Mouse (Mus musculus) Patski (cell line): Measurements from ENCODE around the gene Rabgap1l. TPM values are rescaled to one million over a fixed set of nuclear protein-coding genes. Genes with fewer than 3 reads are reported as not detected.
"Not testable (repeated sequence)": the region's sequence is repeated elsewhere in the genome, so short reads cannot be mapped to it uniquely, and the experiment has no call there.

Experiments
- ATAC-seq: fragments of 100-300 bp; one replicate; pipeline ENCODE4 v1.8.0; 2021
- CTCF ChIA-PET: fragments of 350-600 bp; sonication (Branson Sonifier 250); formaldehyde crosslinking; loops from one replicate; lab custom pipeline; 2022; ENCODE audit warnings: inconsistent platforms; lab: Charles Lee
- POLR2A ChIA-PET: fragments of 350-600 bp; sonication (Branson Sonifier 250); formaldehyde crosslinking; loops from one replicate; lab custom pipeline; 2022; ENCODE audit warnings: antibody characterized with exemption, inconsistent platforms; lab: Charles Lee
- DNase-seq: peaks from one replicate; pipeline ENCODE4 v3.0.0-alpha.2; 2011; ENCODE audit warnings: low read depth, low spot score
- H3K27me3 ChIP-seq: fragments of 371-371 bp; one replicate; pipeline ENCODE4 v1.5.1; 2021
- CTCF ChIP-seq: fragments of 100-300 bp; IDR thresholded peaks from one replicate; pipeline ENCODE4 v1.5.1; 2021
- in situ Hi-C: fragments of 300-500 bp; cut with MboI; formaldehyde crosslinking; loops from 3 replicates; pipeline ENCODE4 v1.11.1; 2018; ENCODE audit warnings: low pct_unique_long_range_greater_than_20kb, mixed read lengths
- polyA plus RNA-seq: library from polyadenylated mRNA; unstranded; gene quantifications from one replicate; pipeline ENCODE4 v1.2.3, GENCODE M21; 2021

Rabgap1l gene
- polyA plus RNA-seq, 1 experiment from 2014 or later = 37.6 TPM

DNA sequence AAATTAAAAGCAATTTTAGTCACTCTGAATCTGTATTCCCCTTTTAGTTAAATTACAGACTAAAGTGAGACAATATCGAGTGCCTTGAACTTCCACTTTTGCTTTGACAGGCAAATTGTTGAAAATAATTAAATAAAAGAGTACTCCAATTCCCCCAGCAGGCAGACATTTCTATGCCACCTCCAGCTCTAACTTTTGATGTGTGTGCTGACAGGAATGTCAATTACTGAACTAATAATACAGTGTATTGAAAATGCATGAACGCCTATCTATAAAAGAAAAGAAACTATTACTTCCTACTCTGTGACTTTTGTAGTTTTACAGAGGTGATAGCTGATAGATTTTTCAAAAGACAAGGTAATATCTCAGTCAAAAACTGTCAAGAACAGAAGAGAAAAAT lies 118.2 kb downstream of the Rabgap1l start:
- DNase-seq = no peak
- no peak for ATAC-seq
- in situ Hi-C loops = no loop called here
- ChIA-PET CTCF (no interaction called here), POLR2A (no interaction called here)
- H3K27me3 ChIP-seq = no peaks in the 10 kb centered on the region
- TF ChIP-seq CTCF = no peak

DNA sequence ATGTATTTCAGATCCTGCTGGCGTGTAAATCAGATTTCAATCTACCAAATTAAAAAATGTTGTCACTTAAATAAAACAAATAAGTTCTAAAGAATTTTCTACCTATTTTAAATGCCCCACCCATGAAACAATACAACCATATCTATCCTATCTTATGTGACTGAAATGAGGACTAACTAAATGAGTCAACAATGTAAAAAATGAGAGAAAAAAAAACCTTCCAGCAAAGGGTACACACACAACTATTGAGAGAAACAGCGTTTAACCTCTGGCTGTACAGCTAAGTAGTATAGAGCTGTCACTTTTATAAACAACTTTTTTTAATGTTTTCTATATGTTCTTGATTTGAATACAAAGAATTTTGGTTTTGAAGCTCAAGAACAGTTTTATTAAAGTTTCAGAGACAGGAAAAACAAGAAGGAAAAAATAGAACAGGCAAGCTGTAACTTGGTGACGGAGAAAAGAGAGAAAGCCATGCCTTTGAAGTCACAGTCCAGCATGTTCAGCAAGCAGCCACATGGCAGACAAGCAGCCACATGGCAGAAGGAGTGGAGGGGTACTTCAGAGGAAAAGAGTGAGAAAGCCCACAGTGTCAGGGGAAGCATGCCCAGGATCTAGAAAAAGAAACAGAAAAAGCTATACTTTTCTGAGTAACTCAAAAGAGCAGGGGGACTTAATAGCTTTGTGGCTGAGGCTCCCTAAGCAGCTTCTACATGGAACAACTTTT lies 120.8 kb downstream of the Rabgap1l start:
- ChIA-PET POLR2A (no interaction called here), CTCF (interaction anchor here (1.1 to 1.6 kb wide), 4 partner anchors 17 to 45 kb away, joined by 3 to 7 read pairs (median 4); no protein-coding TSS in a partner anchor)
- no peak for ATAC-seq

GRCm38 (mm10) chr1:160655806-160656470 lies 137.1 kb downstream of the Rabgap1l start:
- in situ Hi-C loops = no loop called here
- no peak for ATAC-seq
- POLR2A ChIA-PET = interaction anchor here (0.6 kb wide), 2 partner anchors 10 to 200 kb away, joined by 3 read pairs; no protein-coding TSS in a partner anchor

More for the DNA sequence above, 120.8 kb downstream of the Rabgap1l start:
- no peak for TF ChIP-seq CTCF
- in situ Hi-C loops = no loop called here
- H3K27me3 ChIP-seq = no peaks in the 10 kb centered on the region
- no peak for DNase-seq

GRCm38 (mm10) chr1:160651691-160652090 lies 141.3 kb downstream of the Rabgap1l start:
- ChIA-PET POLR2A (no interaction called here), CTCF (no interaction called here)
- DNase-seq (no peak), ATAC-seq (peak; percentile 60)
- no peaks in the 10 kb centered on the region for H3K27me3 ChIP-seq
- in situ Hi-C loops = no loop called here
- TF ChIP-seq CTCF = no peak

More at GRCm38 (mm10) chr1:160655806-160656470, 137.1 kb downstream of the Rabgap1l start:
- no peak for TF ChIP-seq CTCF
- CTCF ChIA-PET = interaction anchor here (2.1 kb wide), 1 partner anchor 17 kb away, joined by 7 read pairs; no protein-coding TSS in a partner anchor
- no peak for DNase-seq
- H3K27me3 ChIP-seq = no peaks in the 10 kb centered on the region

DNA sequence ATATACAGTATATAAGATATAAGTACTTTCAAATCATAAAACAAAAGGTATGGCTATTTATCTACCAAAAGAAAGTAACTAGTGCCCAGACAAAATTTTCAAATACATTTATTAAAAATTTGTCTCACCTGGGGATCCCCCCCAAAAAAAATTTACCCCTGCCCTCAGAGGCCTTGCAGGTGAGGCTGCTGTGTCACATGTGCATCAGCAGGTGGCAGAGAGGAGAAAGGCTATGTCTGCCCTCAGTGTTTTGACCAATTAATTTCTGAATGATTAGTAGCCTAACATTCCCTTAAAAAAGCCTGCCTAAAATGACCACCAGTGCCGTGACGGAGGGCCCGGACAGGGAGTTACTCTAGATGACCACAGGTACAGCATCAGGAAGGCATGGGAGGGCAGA lies 147.6 kb downstream of the Rabgap1l start:
- CTCF ChIA-PET = interaction anchor here (1.3 kb wide), 1 partner anchor 12 kb away, joined by 5 read pairs; no protein-coding TSS in a partner anchor
- in situ Hi-C loops = no loop called here
- H3K27me3 ChIP-seq = no peaks in the 10 kb centered on the region
- POLR2A ChIA-PET = no interaction called here
- TF ChIP-seq CTCF = peak; percentile 25
- ATAC-seq = no peak
- no peak for DNase-seq

- in situ Hi-C loops = no loop called here
- CTCF ChIA-PET = interaction anchor here (1.2 to 1.6 kb wide), 3 partner anchors 9 to 18 kb away, joined by 3 to 5 read pairs (median 3); no protein-coding TSS in a partner anchor
- POLR2A ChIA-PET = no interaction called here
- TF ChIP-seq CTCF = no peak
- no peaks in the 10 kb centered on the region for H3K27me3 ChIP-seq
- DNase-seq (no peak), ATAC-seq (no peak)
These were observed 164.6 kb downstream of the Rabgap1l start for GRCm38 (mm10) chr1:160628213-160628932.

GRCm38 (mm10) chr1:160624354-160625120 lies 168.5 kb downstream of the Rabgap1l start:
- DNase-seq, POLR2A ChIA-PET, CTCF ChIA-PET, ATAC-seq, in situ Hi-C loops, H3K27me3 ChIP-seq: not testable (repeated sequence)

DNA sequence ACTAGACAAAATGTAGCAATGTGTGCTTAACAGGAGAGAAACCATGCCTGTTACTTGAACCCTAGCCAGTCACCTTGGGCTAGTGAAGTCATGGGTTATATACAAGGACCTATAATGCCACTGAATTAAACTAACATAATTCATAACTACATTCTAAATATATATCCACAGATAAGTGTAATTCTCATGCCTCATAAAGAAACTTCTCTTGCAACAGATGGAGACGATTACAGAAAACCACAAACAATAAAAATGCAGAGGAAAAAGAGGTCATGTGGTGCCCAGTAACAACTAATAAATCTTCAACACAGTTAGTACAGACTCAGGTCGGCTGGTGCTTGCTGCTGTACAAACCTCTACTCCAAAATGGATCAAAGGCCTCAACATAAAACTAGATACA lies 174.8 kb downstream of the Rabgap1l start:
- POLR2A ChIA-PET = no interaction called here
- no peaks in the 10 kb centered on the region for H3K27me3 ChIP-seq
- TF ChIP-seq CTCF = no peak
- no peak for ATAC-seq
- CTCF ChIA-PET = no interaction called here
- in situ Hi-C loops = no loop called here
- no peak for DNase-seq

DNA sequence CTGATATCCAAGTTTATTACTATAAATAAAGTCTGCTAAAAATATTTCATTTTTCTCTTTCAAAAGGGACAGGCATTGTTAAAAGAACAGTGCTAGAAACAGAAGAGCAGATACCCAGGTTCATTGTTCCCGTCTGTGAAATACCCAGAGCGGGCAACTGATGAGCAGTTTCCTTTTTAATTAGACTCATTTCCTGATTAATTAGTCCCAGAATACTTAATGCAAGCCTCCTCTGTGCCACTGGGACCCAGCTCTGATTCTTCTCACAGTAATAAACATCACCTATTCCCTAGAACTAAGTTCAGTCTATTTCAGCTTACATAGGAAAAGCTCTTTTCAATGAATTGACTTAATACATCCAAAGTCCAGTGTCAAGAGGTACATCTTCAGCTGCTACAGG lies 186.6 kb downstream of the Rabgap1l start:
- no peaks in the 10 kb centered on the region for H3K27me3 ChIP-seq
- TF ChIP-seq CTCF = no peak
- no peak for ATAC-seq
- POLR2A ChIA-PET = interaction anchor here (0.6 kb wide), 1 partner anchor 20 kb away, joined by 4 read pairs; no protein-coding TSS in a partner anchor
- no peak for DNase-seq
- in situ Hi-C loops = no loop called here
- CTCF ChIA-PET = no interaction called here

- DNase-seq, CTCF ChIA-PET, POLR2A ChIA-PET, ATAC-seq, H3K27me3 ChIP-seq, in situ Hi-C loops: not testable (repeated sequence)
These were observed 189.7 kb downstream of the Rabgap1l start for GRCm38 (mm10) chr1:160603312-160603711.
